Mouse (Mus musculus) ES-Bruce4 (cell line): ENCODE measurements around the gene Fbxw11.

Source experiments
- CTCF ChIP-seq: IDR thresholded peaks from one replicate; pipeline ENCODE4 v1.8.1; 2011; ENCODE audit warnings: low read depth, low read length
- EP300 ChIP-seq: IDR thresholded peaks from 2 replicates; pipeline ENCODE4 v1.6.1; 2011; ENCODE audit warnings: low read depth, low read length; ENCODE audit not compliant: insufficient read depth
- POLR2A ChIP-seq: IDR thresholded peaks from one replicate; pipeline ENCODE4 v1.8.1; 2011; ENCODE audit warnings: low read length; ENCODE audit not compliant: insufficient read depth

- no peak for TF ChIP-seq EP300
- no peak for TF ChIP-seq CTCF
- no peak for TF ChIP-seq POLR2A
These were observed 22.6 kb upstream of the Fbxw11 start for GRCm38 (mm10) chr11:32619866-32620456.
